Mouse (Mus musculus): ENCODE results near the gene Tmeff1. TPM values are rescaled to one million over a fixed set of nuclear protein-coding genes. Genes with fewer than 3 reads are reported as not detected.

Tmeff1 gene
- polyA plus RNA-seq, 1 experiment from 2014 or later: 295 TPM

GRCm38 (mm10) chr4:48579475-48580110, 5.4 kb upstream of the Tmeff1 start:
- Histone ChIP-seq H3K4me2 (replicated peaks) (no peak overlapping the region), H3K9me3 (replicated peaks) (no peaks in the 10 kb centered on the region), H3K9ac (no peak overlapping the region), H3K4me3 (no peak overlapping the region), H3K27me3 (no peaks in the 10 kb centered on the region), H3K4me1 (peaks cover 7% of the 10 kb centered on the region), H3K36me3 (no peaks in the 10 kb centered on the region), H3K27ac (no peak overlapping the region)
- no peak for ATAC-seq (ENCODE audit: low FRiP score)
- 58% methylated on average over 6 of the region's 6 CpGs for WGBS

GRCm38 (mm10) chr4:48581201-48581600, 3.8 kb upstream of the Tmeff1 start:
- Histone ChIP-seq H3K4me2 (replicated peaks) (no peak overlapping the region), H3K4me1 (peaks cover 7% of the 10 kb centered on the region), H3K36me3 (no peaks in the 10 kb centered on the region), H3K9ac (no peak overlapping the region), H3K27ac (peak overlapping the region; percentile 35; the same call in 1 of the 2 replicates), H3K27me3 (no peaks in the 10 kb centered on the region), H3K4me3 (no peak overlapping the region), H3K9me3 (replicated peaks) (no peaks in the 10 kb centered on the region)
- 31% methylated on average over 2 of the region's 2 CpGs for WGBS
- ATAC-seq (ENCODE audit: low FRiP score): no peak

- Histone ChIP-seq H3K27ac (no peak overlapping the region), H3K36me3 (no peaks in the 10 kb centered on the region), H3K27me3 (no peaks in the 10 kb centered on the region), H3K9me3 (replicated peaks) (no peaks in the 10 kb centered on the region), H3K9ac (no peak overlapping the region), H3K4me1 (peaks cover 7% of the 10 kb centered on the region), H3K4me3 (no peak overlapping the region), H3K4me2 (replicated peaks) (no peak overlapping the region)
- 75% methylated on average over 2 of the region's 3 CpGs for WGBS
- ATAC-seq (ENCODE audit: low FRiP score): no peak
Observed at GRCm38 (mm10) chr4:48581993-48582392, 3.0 kb upstream of the Tmeff1 start.

GRCm38 (mm10) chr4:48582941-48583340, 2.0 kb upstream of the Tmeff1 start:
- Histone ChIP-seq H3K9ac (no peak overlapping the region), H3K4me1 (peaks cover 10% of the 10 kb centered on the region), H3K9me3 (replicated peaks) (no peaks in the 10 kb centered on the region), H3K36me3 (no peaks in the 10 kb centered on the region), H3K27me3 (no peaks in the 10 kb centered on the region), H3K4me2 (replicated peaks) (no peak overlapping the region), H3K27ac (no peak overlapping the region), H3K4me3 (no peak overlapping the region)
- no peak for ATAC-seq (ENCODE audit: low FRiP score)
- 42% methylated on average over 2 of the region's 2 CpGs for WGBS

- WGBS: under 1% methylated on average over 80 of the region's 92 CpGs
- no peaks in the 10 kb centered on the region for H3K36me3 ChIP-seq
- H3K4me3 ChIP-seq: peak overlapping the region; percentile 81
- peak overlapping the region; percentile 99 for H3K27ac ChIP-seq
- ATAC-seq (ENCODE audit: low FRiP score): peak; percentile 74
- no peaks in the 10 kb centered on the region for H3K27me3 ChIP-seq
- H3K4me2 ChIP-seq (replicated peaks): peak overlapping the region; percentile 80
- H3K4me1 ChIP-seq: peaks cover 22% of the 10 kb centered on the region
- H3K9ac ChIP-seq: peak overlapping the region; percentile 93
- H3K9me3 ChIP-seq (replicated peaks): no peaks in the 10 kb centered on the region
Observed at GRCm38 (mm10) chr4:48585241-48586098, 496 bp downstream of the Tmeff1 start.

GRCm38 (mm10) chr4:48586099-48586821, 1.3 kb downstream of the Tmeff1 start:
- Histone ChIP-seq H3K36me3 (no peaks in the 10 kb centered on the region), H3K4me1 (peaks cover 21% of the 10 kb centered on the region)
- 1% methylated on average over 12 of the region's 12 CpGs for WGBS

GRCm38 (mm10) chr4:48587526-48587925, 2.6 kb downstream of the Tmeff1 start:
- Histone ChIP-seq H3K4me1 (peaks cover 20% of the 10 kb centered on the region), H3K36me3 (no peaks in the 10 kb centered on the region), H3K4me3 (no peak overlapping the region), H3K9ac (no peak overlapping the region), H3K27ac (no peak overlapping the region), H3K4me2 (replicated peaks) (no peak overlapping the region; the same call in 1 of the 2 replicates), H3K9me3 (replicated peaks) (no peaks in the 10 kb centered on the region), H3K27me3 (no peaks in the 10 kb centered on the region)
- ATAC-seq (ENCODE audit: low FRiP score): no peak
- WGBS: 98% methylated on average over 2 of the region's 2 CpGs

More at GRCm38 (mm10) chr4:48586099-48586821, 1.3 kb downstream of the Tmeff1 start:
- peak; percentile 68 for ATAC-seq (ENCODE audit: low FRiP score)
- Histone ChIP-seq H3K4me2 (replicated peaks) (peak overlapping the region; percentile 80), H3K4me3 (peak overlapping the region; percentile 81), H3K9ac (peak overlapping the region; percentile 93), H3K27ac (peak overlapping the region; percentile 99), H3K9me3 (replicated peaks) (no peaks in the 10 kb centered on the region), H3K27me3 (no peaks in the 10 kb centered on the region)

- 71% methylated on average over 9 of the region's 9 CpGs for WGBS
- no peaks in the 10 kb centered on the region for H3K27me3 ChIP-seq
- no peak overlapping the region for H3K9ac ChIP-seq
- H3K4me1 ChIP-seq: peaks cover 18% of the 10 kb centered on the region
- H3K27ac ChIP-seq: no peak overlapping the region
- ATAC-seq (ENCODE audit: low FRiP score): no peak
- H3K4me3 ChIP-seq: no peak overlapping the region
- H3K36me3 ChIP-seq: 0 out of 2 replicates have a peak, but pooled peaks cover 3% of the 10 kb centered on the region
- H3K9me3 ChIP-seq (replicated peaks): no peaks in the 10 kb centered on the region
- H3K4me2 ChIP-seq (replicated peaks): peak overlapping the region; percentile 28; the same call in 1 of the 2 replicates
Observed at GRCm38 (mm10) chr4:48588576-48588975, 3.6 kb downstream of the Tmeff1 start.

GRCm38 (mm10) chr4:48590862-48591261, 5.9 kb downstream of the Tmeff1 start:
- Histone ChIP-seq H3K9me3 (replicated peaks) (no peaks in the 10 kb centered on the region), H3K27ac (no peak overlapping the region), H3K4me1 (peaks cover 18% of the 10 kb centered on the region), H3K4me3 (no peak overlapping the region), H3K27me3 (no peaks in the 10 kb centered on the region), H3K9ac (no peak overlapping the region), H3K4me2 (replicated peaks) (no peak overlapping the region), H3K36me3 (0 out of 2 replicates have a peak, but pooled peaks cover 6% of the 10 kb centered on the region)
- ATAC-seq (ENCODE audit: low FRiP score): no peak
- 88% methylated on average over 7 of the region's 7 CpGs for WGBS

- H3K4me1 ChIP-seq: peaks cover 18% of the 10 kb centered on the region
- no peaks in the 10 kb centered on the region for H3K9me3 ChIP-seq (replicated peaks)
- 0 out of 2 replicates have a peak, but pooled peaks cover 6% of the 10 kb centered on the region for H3K36me3 ChIP-seq
- H3K9ac ChIP-seq: no peak overlapping the region
- H3K27me3 ChIP-seq: no peaks in the 10 kb centered on the region
- ATAC-seq (ENCODE audit: low FRiP score): no peak
- no peak overlapping the region for H3K4me2 ChIP-seq (replicated peaks)
- H3K27ac ChIP-seq: no peak overlapping the region
- no peak overlapping the region for H3K4me3 ChIP-seq
- 91% methylated on average over 3 of the region's 3 CpGs for WGBS
Observed at GRCm38 (mm10) chr4:48591390-48591789, 6.4 kb downstream of the Tmeff1 start.

GRCm38 (mm10) chr4:48592328-48592727, 7.4 kb downstream of the Tmeff1 start:
- no peak for ATAC-seq (ENCODE audit: low FRiP score)

GRCm38 (mm10) chr4:48592844-48593243, 7.9 kb downstream of the Tmeff1 start:
- no peaks in the 10 kb centered on the region for H3K9me3 ChIP-seq (replicated peaks)
- no peaks in the 10 kb centered on the region for H3K27me3 ChIP-seq
- no peak for ATAC-seq (ENCODE audit: low FRiP score)
- 93% methylated on average over 7 of the region's 7 CpGs for WGBS
- H3K9ac ChIP-seq: no peak overlapping the region
- H3K4me2 ChIP-seq (replicated peaks): no peak overlapping the region
- peaks cover 17% of the 10 kb centered on the region for H3K4me1 ChIP-seq
- no peak overlapping the region for H3K27ac ChIP-seq
- no peak overlapping the region for H3K4me3 ChIP-seq
- 0 out of 2 replicates have a peak, but pooled peaks cover 6% of the 10 kb centered on the region for H3K36me3 ChIP-seq

More at GRCm38 (mm10) chr4:48592328-48592727, 7.4 kb downstream of the Tmeff1 start:
- Histone ChIP-seq H3K4me1 (peaks cover 15% of the 10 kb centered on the region), H3K9ac (no peak overlapping the region), H3K9me3 (replicated peaks) (no peaks in the 10 kb centered on the region), H3K4me3 (no peak overlapping the region), H3K27ac (no peak overlapping the region), H3K27me3 (no peaks in the 10 kb centered on the region), H3K36me3 (0 out of 2 replicates have a peak, but pooled peaks cover 6% of the 10 kb centered on the region), H3K4me2 (replicated peaks) (no peak overlapping the region)
- 74% methylated on average over 5 of the region's 5 CpGs for WGBS

Data from hindbrain, embryonic 12.5 days (tissue).